Mouse (Mus musculus): ENCODE results near the gene Sapcd2. TPM values are rescaled to one million over a fixed set of nuclear protein-coding genes. Genes with fewer than 3 reads are reported as not detected.

Sapcd2 gene
- polyA plus RNA-seq, 1 experiment from 2014 or later: 9.6 TPM

DNA sequence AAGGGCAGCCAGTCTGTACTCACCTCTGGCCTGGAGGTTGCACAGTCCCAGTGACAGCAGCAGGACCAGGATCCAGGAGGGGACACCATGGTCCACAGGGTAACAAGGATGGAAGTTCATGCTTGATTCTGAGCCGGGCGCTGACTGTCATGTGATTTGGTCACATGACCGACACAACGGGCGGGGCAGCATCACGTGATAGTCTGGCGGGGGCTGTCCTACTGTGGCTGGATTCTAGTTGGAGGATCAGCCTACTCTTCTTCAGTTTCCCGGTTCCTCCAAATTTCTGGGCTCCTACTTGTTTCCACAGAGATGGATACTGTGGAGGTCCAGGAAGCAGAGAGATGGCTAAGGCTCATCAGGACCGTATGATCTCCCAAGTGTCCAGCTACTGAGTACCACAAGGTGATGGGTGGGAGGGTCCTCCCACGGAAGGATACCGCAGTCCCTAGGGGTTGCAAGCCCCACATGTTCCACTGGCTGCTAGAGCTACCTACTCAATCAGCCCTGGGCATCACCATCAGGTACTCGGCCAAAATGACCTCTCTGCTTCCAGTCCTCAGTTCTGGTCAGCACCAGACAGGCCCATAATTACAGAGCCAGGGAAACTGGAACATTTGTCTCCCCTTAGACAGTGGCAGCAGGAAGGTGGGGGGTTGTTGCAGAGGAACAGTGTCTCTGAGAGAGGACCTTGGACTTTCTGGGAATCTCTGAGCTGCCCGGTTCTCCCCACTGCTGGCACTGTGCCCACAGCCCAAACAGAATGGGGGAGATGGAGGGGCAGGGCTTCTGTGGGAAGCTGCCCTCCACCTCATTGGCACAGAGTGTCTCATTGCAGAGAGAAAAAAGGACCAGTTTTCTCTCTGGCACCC, 15.7 kb upstream of the Sapcd2 start, which contains the start of gene Dpp7:
TSS of gene Dpp7 (minus strand) at position 152 of the 872 bp plus-strand sequence.
- ATAC-seq (ENCODE audit: low FRiP score): peak; percentile 76
- H3K4me3 ChIP-seq: peak within 1 kb of the TSS; percentile 53
- no peaks in the 10 kb centered on the region for H3K9me3 ChIP-seq
- peaks cover 29% of the 10 kb centered on the region for H3K36me3 ChIP-seq
- H3K27ac ChIP-seq: no peak within 1 kb of the TSS
- H3K27me3 ChIP-seq: no peaks in the 10 kb centered on the region
- peaks cover 28% of the 10 kb centered on the region for H3K4me1 ChIP-seq (replicated peaks)
- H3K4me2 ChIP-seq: peak within 1 kb of the TSS; percentile 77
- WGBS: 8% methylated on average over 13 of the region's 13 CpGs
- peak within 1 kb of the TSS; percentile 77 for H3K9ac ChIP-seq

DNA sequence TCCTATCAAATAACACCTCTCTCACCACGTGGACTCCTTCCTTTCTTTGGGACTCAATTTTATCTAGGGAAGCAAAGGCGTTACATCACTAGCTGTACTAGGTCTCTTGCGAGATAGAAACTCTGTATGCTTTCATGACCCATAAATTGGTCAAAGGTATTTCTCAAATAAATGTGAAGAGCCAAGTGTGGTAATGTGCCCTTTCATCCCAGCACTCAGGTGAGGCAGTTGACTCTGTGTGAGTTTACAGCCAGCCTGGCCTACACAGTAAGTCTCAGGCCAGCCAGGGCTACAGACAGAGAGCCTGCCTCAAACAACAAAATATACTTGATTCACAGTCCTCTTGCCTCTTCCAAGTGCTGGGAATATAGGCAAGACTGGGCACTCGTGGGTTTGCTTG, 12.3 kb upstream of the Sapcd2 start:
- H3K4me1 ChIP-seq (replicated peaks): peaks cover 24% of the 10 kb centered on the region
- H3K27me3 ChIP-seq: peaks cover 24% of the 10 kb centered on the region
- H3K36me3 ChIP-seq: no peaks in the 10 kb centered on the region
- no peak overlapping the region for H3K27ac ChIP-seq
- H3K4me3 ChIP-seq: no peak overlapping the region
- H3K9ac ChIP-seq: no peak overlapping the region
- WGBS: 81% methylated on average over 4 of the region's 4 CpGs
- ATAC-seq (ENCODE audit: low FRiP score): no peak
- no peak overlapping the region for H3K4me2 ChIP-seq
- H3K9me3 ChIP-seq: no peaks in the 10 kb centered on the region

DNA sequence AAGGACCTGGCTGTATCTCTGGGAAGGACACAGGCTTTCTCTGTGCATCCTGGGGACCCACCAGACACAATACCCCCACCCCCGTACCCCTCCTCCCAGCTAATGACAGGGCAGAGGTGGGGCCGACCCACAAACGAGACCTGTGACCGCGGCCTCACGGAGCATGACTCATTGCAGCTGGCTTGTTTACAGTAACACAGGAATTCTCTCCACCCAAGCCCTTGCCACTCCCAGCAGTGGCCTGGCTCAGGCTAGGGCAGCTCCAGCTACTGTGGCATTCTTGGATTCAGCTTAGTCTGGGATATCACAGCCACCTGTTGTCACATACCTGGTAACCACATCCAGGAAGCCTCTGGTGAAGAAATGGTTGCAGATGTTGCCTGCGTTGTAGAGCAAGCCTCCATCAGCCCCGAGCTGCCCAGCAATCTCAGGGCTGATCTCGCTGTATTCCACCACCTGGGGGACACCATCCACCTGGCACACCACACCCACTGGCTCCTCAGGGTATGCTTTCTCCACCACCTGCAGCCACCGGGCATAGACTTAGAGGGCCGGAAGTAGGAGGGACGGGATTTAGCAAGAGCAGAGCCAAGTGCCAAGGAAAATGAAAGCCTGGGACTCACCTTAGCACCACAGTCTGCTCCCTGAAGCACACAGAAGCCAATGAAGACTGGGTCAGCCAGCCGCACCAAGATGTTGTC, 8.5 kb upstream of the Sapcd2 start:
- peaks cover 12% of the 10 kb centered on the region for H3K4me1 ChIP-seq (replicated peaks)
- no peak overlapping the region for H3K4me3 ChIP-seq
- no peak overlapping the region for H3K27ac ChIP-seq
- H3K36me3 ChIP-seq: no peaks in the 10 kb centered on the region
- no peak overlapping the region for H3K4me2 ChIP-seq
- no peak for ATAC-seq (ENCODE audit: low FRiP score)
- H3K27me3 ChIP-seq: peaks cover 56% of the 10 kb centered on the region
- no peak overlapping the region for H3K9ac ChIP-seq
- 68% methylated on average over 13 of the region's 13 CpGs for WGBS
- H3K9me3 ChIP-seq: no peaks in the 10 kb centered on the region

DNA sequence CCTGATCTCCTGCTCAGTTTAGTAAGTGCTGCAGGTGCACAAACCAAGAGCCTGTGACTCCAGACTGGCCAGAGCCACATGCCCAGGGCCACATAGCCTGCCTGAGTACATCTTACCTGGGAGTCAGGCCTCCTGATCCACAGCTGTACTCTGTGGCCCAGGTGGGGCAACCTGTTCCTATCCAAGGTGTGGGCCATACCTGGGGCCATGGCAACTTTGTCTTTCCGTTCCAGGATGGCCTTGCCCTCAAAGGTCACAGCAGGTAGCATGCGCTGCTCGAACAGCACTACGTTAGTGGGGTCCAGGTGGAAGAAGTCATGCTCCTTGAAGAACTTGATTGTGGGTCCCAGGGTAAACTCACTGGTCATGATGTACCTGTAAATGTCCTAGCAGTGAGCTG, 7.8 kb upstream of the Sapcd2 start:
- no peak overlapping the region for H3K27ac ChIP-seq
- H3K36me3 ChIP-seq: no peaks in the 10 kb centered on the region
- WGBS: 91% methylated on average over 4 of the region's 4 CpGs
- peak overlapping the region; percentile 29; the same call in 1 of the 2 replicates for H3K9ac ChIP-seq
- H3K27me3 ChIP-seq: peaks cover 61% of the 10 kb centered on the region
- H3K9me3 ChIP-seq: no peaks in the 10 kb centered on the region
- ATAC-seq (ENCODE audit: low FRiP score): no peak
- peaks cover 12% of the 10 kb centered on the region for H3K4me1 ChIP-seq (replicated peaks)
- peak overlapping the region; percentile 87; the same call in 1 of the 2 replicates for H3K4me2 ChIP-seq
- no peak overlapping the region for H3K4me3 ChIP-seq

DNA sequence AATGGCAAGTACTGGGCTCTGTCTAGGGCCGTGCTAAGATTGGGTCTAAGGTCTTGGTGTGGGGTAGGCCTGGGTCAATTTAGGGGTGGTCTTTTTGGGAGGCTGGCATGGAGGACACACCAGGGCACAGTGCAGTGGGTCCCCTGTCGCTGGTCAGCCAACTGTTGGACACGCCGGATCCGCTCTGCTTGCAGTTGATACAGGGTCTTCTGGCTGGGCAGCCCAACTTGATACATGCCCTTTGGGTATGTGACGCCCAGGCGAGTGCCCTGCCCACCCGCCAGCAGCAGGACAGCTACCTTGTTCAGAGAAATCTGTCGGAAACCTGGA, 7.4 kb upstream of the Sapcd2 start:
- H3K4me3 ChIP-seq: peak overlapping the region; percentile 50
- WGBS: 34% methylated on average over 9 of the region's 9 CpGs
- H3K9ac ChIP-seq: peak overlapping the region; percentile 78
- H3K4me1 ChIP-seq (replicated peaks): peaks cover 12% of the 10 kb centered on the region
- H3K4me2 ChIP-seq: peak overlapping the region; percentile 87
- no peaks in the 10 kb centered on the region for H3K9me3 ChIP-seq
- H3K36me3 ChIP-seq: no peaks in the 10 kb centered on the region
- H3K27me3 ChIP-seq: peaks cover 62% of the 10 kb centered on the region
- ATAC-seq (ENCODE audit: low FRiP score): peak; percentile 33
- no peak overlapping the region for H3K27ac ChIP-seq

- H3K4me1 ChIP-seq (replicated peaks): peaks cover 12% of the 10 kb centered on the region
- H3K9ac ChIP-seq: peak within 1 kb of the TSS; percentile 78
- WGBS: under 1% methylated on average over 54 of the region's 54 CpGs
- H3K36me3 ChIP-seq: no peaks in the 10 kb centered on the region
- H3K27me3 ChIP-seq: peaks cover 66% of the 10 kb centered on the region
- peak; percentile 76 for ATAC-seq (ENCODE audit: low FRiP score)
- peak within 1 kb of the TSS; percentile 50 for H3K4me3 ChIP-seq
- peak within 1 kb of the TSS; percentile 87 for H3K4me2 ChIP-seq
- no peak within 1 kb of the TSS for H3K27ac ChIP-seq
- H3K9me3 ChIP-seq: no peaks in the 10 kb centered on the region
Measured at GRCm38 (mm10) chr2:25365091-25365761, 6.9 kb upstream of the Sapcd2 start, which contains the start of gene Uap1l1. TSS of gene Uap1l1 (minus strand) at chr2:25365682.

DNA sequence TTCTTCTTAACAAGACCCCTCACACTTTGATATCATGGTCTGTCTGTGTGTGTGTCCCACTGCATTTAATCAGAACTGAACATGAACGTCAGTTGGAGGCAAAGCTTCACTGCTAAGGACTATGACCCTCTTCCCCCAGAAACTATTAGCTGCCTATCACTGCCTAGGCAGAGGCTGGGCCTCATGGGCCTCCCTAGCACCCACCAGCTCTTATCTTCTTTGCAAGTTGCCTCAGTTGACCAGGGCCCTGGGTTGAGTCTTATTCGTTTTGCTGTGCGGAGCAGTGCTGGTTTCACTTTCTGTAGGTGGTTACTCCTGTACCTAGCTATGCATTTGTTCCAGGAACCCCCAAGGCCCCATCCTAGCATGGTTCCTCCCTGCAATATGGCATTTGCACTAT, 2.1 kb upstream of the Sapcd2 start:
- Histone ChIP-seq H3K27me3 (peaks cover 54% of the 10 kb centered on the region), H3K4me1 (replicated peaks) (peaks cover 30% of the 10 kb centered on the region), H3K4me2 (no peak overlapping the region), H3K27ac (no peak overlapping the region), H3K36me3 (no peaks in the 10 kb centered on the region), H3K9me3 (no peaks in the 10 kb centered on the region), H3K4me3 (no peak overlapping the region), H3K9ac (no peak overlapping the region)
- WGBS: 82% methylated on average over 3 of the region's 3 CpGs
- no peak for ATAC-seq (ENCODE audit: low FRiP score)

DNA sequence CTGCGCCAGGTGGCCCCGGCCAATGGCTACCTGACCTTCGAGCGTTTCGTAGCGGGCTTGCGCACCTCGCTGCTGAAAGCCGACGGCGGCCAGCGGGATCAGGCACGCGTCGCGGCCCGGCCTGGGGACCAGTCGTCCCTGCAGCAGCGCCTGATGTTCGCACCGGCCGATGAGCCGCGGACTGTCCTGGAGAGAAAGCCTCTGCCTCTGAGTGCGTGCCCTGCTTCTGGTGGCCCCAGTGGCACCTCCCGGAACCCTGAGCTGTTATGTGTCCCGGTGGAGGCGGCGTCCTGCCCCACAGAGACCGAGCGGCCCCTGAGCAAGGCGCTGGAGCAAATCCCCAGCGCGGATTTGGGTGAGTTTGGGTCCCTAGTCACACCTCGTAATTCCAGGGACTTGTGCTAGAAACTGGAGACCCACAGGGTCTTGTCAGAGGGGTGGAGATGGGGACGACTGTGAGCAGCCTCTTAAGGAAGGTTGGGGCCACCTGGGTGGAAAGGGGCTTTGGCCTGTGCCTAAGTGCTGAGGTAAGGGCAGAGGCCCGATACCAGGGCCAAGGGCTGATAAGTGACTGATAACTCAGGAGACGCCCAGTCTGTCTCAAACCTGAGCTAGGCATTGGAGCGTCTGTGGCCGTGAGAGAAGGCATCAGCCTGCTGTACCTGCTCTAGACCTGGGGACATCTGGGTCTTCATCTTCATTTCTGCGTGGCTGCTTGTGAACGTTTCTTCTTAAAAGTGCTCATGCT, 697 bp downstream of the Sapcd2 start:
- Histone ChIP-seq H3K36me3 (no peaks in the 10 kb centered on the region), H3K9ac (peak overlapping the region; percentile 76), H3K9me3 (no peaks in the 10 kb centered on the region), H3K4me1 (replicated peaks) (peaks cover 22% of the 10 kb centered on the region), H3K4me2 (peak overlapping the region; percentile 97), H3K4me3 (peak overlapping the region; percentile 71), H3K27me3 (peaks cover 30% of the 10 kb centered on the region), H3K27ac (no peak overlapping the region)
- 3% methylated on average over 42 of the region's 42 CpGs for WGBS
- no peak for ATAC-seq (ENCODE audit: low FRiP score)

- Histone ChIP-seq H3K36me3 (no peaks in the 10 kb centered on the region), H3K4me3 (peak overlapping the region; percentile 71), H3K9ac (peak overlapping the region; percentile 76), H3K27me3 (peaks cover 25% of the 10 kb centered on the region), H3K9me3 (no peaks in the 10 kb centered on the region), H3K4me2 (peak overlapping the region; percentile 97), H3K27ac (no peak overlapping the region), H3K4me1 (replicated peaks) (peaks cover 22% of the 10 kb centered on the region)
- 15% methylated on average over 2 of the region's 2 CpGs for WGBS
- ATAC-seq (ENCODE audit: low FRiP score): no peak
Measured at GRCm38 (mm10) chr2:25373431-25373830, 1.3 kb downstream of the Sapcd2 start.

- H3K36me3 ChIP-seq: no peaks in the 10 kb centered on the region
- no peak overlapping the region for H3K4me3 ChIP-seq
- no peaks in the 10 kb centered on the region for H3K9me3 ChIP-seq
- no peak overlapping the region for H3K4me2 ChIP-seq
- H3K27ac ChIP-seq: no peak overlapping the region
- WGBS: 79% methylated on average over 4 of the region's 4 CpGs
- ATAC-seq (ENCODE audit: low FRiP score): peak; percentile 3; the same call in 1 of the 2 replicates
- H3K9ac ChIP-seq: no peak overlapping the region
- peaks cover 20% of the 10 kb centered on the region for H3K4me1 ChIP-seq (replicated peaks)
- peaks cover 11% of the 10 kb centered on the region for H3K27me3 ChIP-seq
Measured at GRCm38 (mm10) chr2:25376589-25376988, 4.5 kb downstream of the Sapcd2 start.

- H3K9ac ChIP-seq: no peak overlapping the region
- WGBS: 78% methylated on average over 5 of the region's 5 CpGs
- H3K27ac ChIP-seq: no peak overlapping the region
- 0 out of 2 replicates have a peak, but pooled peaks cover 13% of the 10 kb centered on the region for H3K27me3 ChIP-seq
- H3K36me3 ChIP-seq: no peaks in the 10 kb centered on the region
- H3K9me3 ChIP-seq: no peaks in the 10 kb centered on the region
- no peak for ATAC-seq (ENCODE audit: low FRiP score)
- no peak overlapping the region for H3K4me3 ChIP-seq
- no peaks in the 10 kb centered on the region for H3K4me1 ChIP-seq (replicated peaks)
- no peak overlapping the region for H3K4me2 ChIP-seq
Measured at GRCm38 (mm10) chr2:25384492-25384891, 12.4 kb downstream of the Sapcd2 start.
